Mouse (Mus musculus): ENCODE measurements around the gene Cavin4.

- TF ChIP-seq CTCF (IDR thresholded peaks at IDR 0.05; ENCODE audit: borderline replicate concordance, insufficient read depth, low read length) (no peak), POLR2A (IDR thresholded peaks at IDR 0.05; ENCODE audit: low read depth, low read length) (no peak)
Observed at GRCm38 (mm10) chr4:48677812-48678211, 14.5 kb downstream of the Cavin4 start.
